Mouse (Mus musculus): ENCODE measurements around the gene Apobec1. TPM values are rescaled to one million over a fixed set of nuclear protein-coding genes. Genes with fewer than 3 reads are reported as not detected.
A peak's percentile ranks its signal among the peaks of the same experiment; 100 is the strongest.

Apobec1 gene
- total and polyA plus RNA-seq, 3 experiments: 39.6 to 42.6 (median 41.9) TPM

DNA sequence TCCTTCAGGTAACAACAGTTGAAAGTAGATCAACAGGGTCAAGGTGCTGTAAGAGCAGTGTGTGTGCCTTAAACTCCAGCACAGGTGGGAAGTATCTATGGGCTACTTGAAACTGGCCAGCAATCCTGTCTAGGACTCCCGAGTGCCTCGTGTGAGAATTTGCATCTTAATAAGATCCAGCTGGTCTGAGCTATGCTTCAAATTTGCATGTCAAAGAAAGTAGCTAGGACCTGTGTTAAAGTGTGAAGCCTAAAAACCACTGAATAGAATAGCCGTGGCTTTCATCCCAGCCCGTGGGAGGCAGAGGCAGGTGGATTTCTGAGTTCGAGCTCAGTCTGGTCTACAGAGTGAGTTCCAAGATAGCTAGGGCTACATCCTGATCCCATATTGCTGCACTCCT, 22.2 kb upstream of the Apobec1 start:
- Histone ChIP-seq H3K4me2 (ENCODE audit: insufficient read depth, low read depth, poor library complexity, severe bottlenecking) (no peak overlapping the region), H3K9me3 (replicated peaks; ENCODE audit: low read length) (no peaks in the 10 kb centered on the region), H3K4me1 (ENCODE audit: control insufficient read depth in 1 of 2, insufficient read depth in 2 of 2) (peaks cover 0 to 7% of the 10 kb centered on the region in 2 experiments; a peak in 1 of 4 replicates), H3K27ac (ENCODE audit: insufficient read depth, low read depth) (no peak overlapping the region), H3K36me3 (replicated peaks in 1 of 2; ENCODE audit: control insufficient read depth in 1 of 2, insufficient read depth in 1 of 2, low read length in 1 of 2) (no peaks in the 10 kb centered on the region), H3K79me2 (replicated peaks; ENCODE audit: control insufficient read depth, extremely low read depth, insufficient read depth, poor library complexity, severe bottlenecking) (no peaks in the 10 kb centered on the region), H3K9ac (ENCODE audit: insufficient read depth, low read depth) (no peak overlapping the region), H3K4me3 (replicated peaks in 1 of 3; ENCODE audit: low read depth in 2 of 3, low read length in 2 of 3, poor library complexity in 1 of 3) (no peak overlapping the region), H3K27me3 (replicated peaks) (peaks cover 2% of the 10 kb centered on the region)
- no peak for TF ChIP-seq MAFK (IDR thresholded peaks at IDR 0.05; ENCODE audit: insufficient replicate concordance, low read length)
- peak; percentile 47; the same call in 1 of the 2 replicates for TF ChIP-seq BHLHE40 (IDR thresholded peaks at IDR 0.05; ENCODE audit: low read depth, low read length)
- DNase-seq (ENCODE audit: extremely low read depth): no peak
- in situ Hi-C loops (cut with MboI; ENCODE audit: low pct_ligation_motif_present, low pct_unique_long_range_greater_than_20kb, low sequenced_read_pairs): no loop called here
- dilution Hi-C loops (cut with MboI; ENCODE audit: extremely low pct_ligation_motif_present, extremely low pct_unique_long_range_greater_than_20kb, low sequenced_read_pairs): no loop called here

DNA sequence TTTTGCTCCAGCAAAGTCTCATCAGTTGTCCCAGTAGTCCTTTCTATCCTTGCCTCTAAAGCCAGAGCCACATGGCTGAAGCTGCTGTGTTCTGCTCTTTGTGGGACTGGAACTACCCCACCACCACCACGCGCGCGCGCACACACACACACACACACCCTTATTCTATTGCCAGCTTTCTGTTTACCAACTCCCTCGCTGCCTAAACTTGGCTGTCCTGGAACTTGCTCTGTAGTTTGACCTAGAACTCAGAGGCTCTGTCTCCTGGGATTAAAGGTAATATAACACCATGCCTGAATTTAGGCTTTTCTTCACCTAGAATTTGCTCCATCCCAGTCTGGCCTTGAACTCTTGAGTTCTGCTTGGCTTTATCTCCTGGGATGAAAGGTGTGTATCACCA, 18.8 kb upstream of the Apobec1 start:
- Histone ChIP-seq H3K4me3 (replicated peaks in 1 of 3; ENCODE audit: low read depth in 2 of 3, low read length in 2 of 3, poor library complexity in 1 of 3) (no peak overlapping the region), H3K4me1 (ENCODE audit: control insufficient read depth in 1 of 2, insufficient read depth in 2 of 2) (peaks cover 0 to 7% of the 10 kb centered on the region in 2 experiments; a peak in 1 of 4 replicates), H3K27me3 (replicated peaks) (peaks cover 2% of the 10 kb centered on the region), H3K4me2 (ENCODE audit: insufficient read depth, low read depth, poor library complexity, severe bottlenecking) (no peak overlapping the region), H3K79me2 (replicated peaks; ENCODE audit: control insufficient read depth, extremely low read depth, insufficient read depth, poor library complexity, severe bottlenecking) (no peaks in the 10 kb centered on the region), H3K9ac (ENCODE audit: insufficient read depth, low read depth) (no peak overlapping the region), H3K27ac (ENCODE audit: insufficient read depth, low read depth) (no peak overlapping the region), H3K36me3 (replicated peaks in 1 of 2; ENCODE audit: control insufficient read depth in 1 of 2, insufficient read depth in 1 of 2, low read length in 1 of 2) (no peaks in the 10 kb centered on the region), H3K9me3 (replicated peaks; ENCODE audit: low read length) (no peaks in the 10 kb centered on the region)
- no peak for TF ChIP-seq MAFK (IDR thresholded peaks at IDR 0.05; ENCODE audit: insufficient replicate concordance, low read length)
- TF ChIP-seq HCFC1 (IDR thresholded peaks at IDR 0.05; ENCODE audit: low read depth, low read length): no peak
- TF ChIP-seq RAD21 (IDR thresholded peaks at IDR 0.05; ENCODE audit: low read depth, low read length): no peak
- no peak for TF ChIP-seq SIN3A (IDR thresholded peaks at IDR 0.05; ENCODE audit: low read length)
- no peak for TF ChIP-seq JUN (IDR thresholded peaks at IDR 0.05; ENCODE audit: insufficient read depth, low read depth, low read length)
- no peak for TF ChIP-seq BHLHE40 (IDR thresholded peaks at IDR 0.05; ENCODE audit: low read depth, low read length)
- no peak for TF ChIP-seq POLR2AphosphoS2 (IDR thresholded peaks at IDR 0.05; ENCODE audit: low read depth, low read length)
- no peak for TF ChIP-seq ETS1 (conservative IDR thresholded peaks at IDR 0.05; ENCODE audit: low read depth, low read length)
- in situ Hi-C loops (cut with MboI; ENCODE audit: low pct_ligation_motif_present, low pct_unique_long_range_greater_than_20kb, low sequenced_read_pairs) (no loop called here), dilution Hi-C loops (cut with MboI; ENCODE audit: extremely low pct_ligation_motif_present, extremely low pct_unique_long_range_greater_than_20kb, low sequenced_read_pairs) (no loop called here)
- no peak for DNase-seq (ENCODE audit: extremely low read depth)

DNA sequence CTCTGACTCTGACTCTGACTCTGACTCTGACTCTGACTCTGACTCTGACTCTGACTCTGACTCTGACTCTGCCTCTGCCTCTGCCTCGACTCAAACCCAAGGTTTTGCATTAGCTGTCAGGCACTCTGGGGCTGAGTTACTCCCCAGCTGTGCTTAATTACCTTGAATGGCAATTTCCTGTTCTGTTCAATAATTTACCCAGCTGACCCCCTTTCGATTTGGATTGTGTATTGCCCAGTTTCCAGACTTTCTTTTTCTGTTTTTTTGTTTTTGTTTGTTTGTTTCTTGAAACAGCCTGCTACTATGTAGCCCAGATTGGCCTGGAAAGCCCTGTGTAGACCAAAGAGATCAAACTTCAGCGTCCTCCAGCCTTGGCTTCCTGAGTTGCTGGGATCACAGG, 13.8 kb upstream of the Apobec1 start:
- DNase-seq (ENCODE audit: extremely low read depth): no peak
- peaks cover 2% of the 10 kb centered on the region for H3K9me3 ChIP-seq (replicated peaks; ENCODE audit: low read length)
- no peak overlapping the region for H3K4me3 ChIP-seq (replicated peaks in 1 of 3; ENCODE audit: low read depth in 2 of 3, low read length in 2 of 3, poor library complexity in 1 of 3)
- no peaks in the 10 kb centered on the region for H3K36me3 ChIP-seq (replicated peaks in 1 of 2; ENCODE audit: control insufficient read depth in 1 of 2, insufficient read depth in 1 of 2, low read length in 1 of 2)
- no peak overlapping the region for H3K4me2 ChIP-seq (ENCODE audit: insufficient read depth, low read depth, poor library complexity, severe bottlenecking)
- no peaks in the 10 kb centered on the region for H3K27me3 ChIP-seq (replicated peaks)
- dilution Hi-C loops (cut with MboI; ENCODE audit: extremely low pct_ligation_motif_present, extremely low pct_unique_long_range_greater_than_20kb, low sequenced_read_pairs): no loop called here
- H3K27ac ChIP-seq (ENCODE audit: insufficient read depth, low read depth): no peak overlapping the region
- no peaks in the 10 kb centered on the region for H3K4me1 ChIP-seq (ENCODE audit: control insufficient read depth in 1 of 2, insufficient read depth in 2 of 2)
- H3K79me2 ChIP-seq (replicated peaks; ENCODE audit: control insufficient read depth, extremely low read depth, insufficient read depth, poor library complexity, severe bottlenecking): no peaks in the 10 kb centered on the region
- H3K9ac ChIP-seq (ENCODE audit: insufficient read depth, low read depth): no peak overlapping the region
- in situ Hi-C loops (cut with MboI; ENCODE audit: low pct_ligation_motif_present, low pct_unique_long_range_greater_than_20kb, low sequenced_read_pairs): no loop called here
- TF ChIP-seq HCFC1 (IDR thresholded peaks at IDR 0.05; ENCODE audit: low read depth, low read length) (no peak), ZMIZ1 (IDR thresholded peaks at IDR 0.05; ENCODE audit: low read depth, low read length) (no peak), USF2 (conservative IDR thresholded peaks at IDR 0.05; ENCODE audit: low read depth, low read length) (no peak), ETS1 (conservative IDR thresholded peaks at IDR 0.05; ENCODE audit: low read depth, low read length) (no peak), IRF4 (IDR thresholded peaks at IDR 0.05; ENCODE audit: low read depth, low read length) (no peak), MEF2A (IDR thresholded peaks at IDR 0.05; ENCODE audit: borderline replicate concordance, low read depth, low read length) (no peak), USF1 (IDR thresholded peaks at IDR 0.05; ENCODE audit: low read depth, low read length) (no peak), JUN (IDR thresholded peaks at IDR 0.05; ENCODE audit: insufficient read depth, low read depth, low read length) (no peak), ZNF384 (IDR thresholded peaks at IDR 0.05; ENCODE audit: low read depth, low read length) (no peak)

Data from CH12.LX (cell line).